Comparison of ENCODE assay signal across 9 mouse cellular contexts in genomic region chr1:58195541-58195940, GRCm38 (mm10). TPM values are rescaled to one million over a fixed set of nuclear protein-coding genes. Genes with fewer than 3 reads are reported as not detected.
A peak's percentile ranks its signal among the peaks of the same experiment; 100 is the strongest.
DNase-seq lines count a peak whose midpoint lies in the region; ATAC-seq and TF ChIP-seq lines count a peak whose summit lies in the region.
"Had no signal": no experiment of that assay in that cellular context is flagged by ENCODE, and none has a peak within 500 bp of the region (broad histone marks: within the 10 kb centered on the region; RNA-seq: fewer than 3 reads in every experiment).

No protein-coding gene starts in this region.

- no peaks in the 10 kb centered on the region for H3K36me3 ChIP-seq in embryonic facial prominence, embryonic 11.5 days (replicated peaks; ENCODE audit: control insufficient read depth, insufficient read depth, low read depth, low read length)
- H3K36me3 ChIP-seq in embryonic facial prominence, embryonic 10.5 days (replicated peaks), result no peaks in the 10 kb centered on the region
- no peaks in the 10 kb centered on the region for H3K36me3 ChIP-seq in CH12.LX (replicated peaks in 1 of 2; ENCODE audit: control insufficient read depth in 1 of 2, insufficient read depth in 1 of 2, low read length in 1 of 2)
- H3K36me3 ChIP-seq in limb, embryonic 14.5 days (ENCODE audit: control insufficient read depth, insufficient read depth, low read length), result no peaks in the 10 kb centered on the region
- no peaks in the 10 kb centered on the region for H3K36me3 ChIP-seq in forebrain, embryonic 13.5 days (ENCODE audit: poor library complexity, severe bottlenecking)

- H3K79me2 ChIP-seq in CH12.LX (replicated peaks; ENCODE audit: control insufficient read depth, extremely low read depth, insufficient read depth, poor library complexity, severe bottlenecking), result no peaks in the 10 kb centered on the region

- WGBS in embryonic facial prominence, embryonic 11.5 days, result 18% methylated on average over 10 of the region's 10 CpGs
- 14% methylated on average over 10 of the region's 10 CpGs for WGBS in embryonic facial prominence, embryonic 10.5 days
- 26% methylated on average over 10 of the region's 10 CpGs for WGBS in limb, embryonic 14.5 days
- 25% methylated on average over 10 of the region's 10 CpGs for WGBS in forebrain, embryonic 13.5 days

- no peak for TF ChIP-seq EP300 in CH12.LX (IDR thresholded peaks at IDR 0.05; ENCODE audit: low read length)

- H3K4me1 ChIP-seq in embryonic facial prominence, embryonic 11.5 days (ENCODE audit: control insufficient read depth, insufficient read depth, low read length), result no peaks in the 10 kb centered on the region
- H3K4me1 ChIP-seq in embryonic facial prominence, embryonic 10.5 days, result 0 out of 2 replicates have a peak, but pooled peaks cover 4% of the 10 kb centered on the region
- H3K4me1 ChIP-seq in CH12.LX (ENCODE audit: control insufficient read depth in 1 of 2, insufficient read depth in 2 of 2), result peaks cover 26 to 52% of the 10 kb centered on the region in 2 experiments
- peaks cover 3% of the 10 kb centered on the region; the same call in 1 of the 2 replicates for H3K4me1 ChIP-seq in limb, embryonic 14.5 days (ENCODE audit: control insufficient read depth, insufficient read depth, low read length)
- no peaks in the 10 kb centered on the region for H3K4me1 ChIP-seq in forebrain, embryonic 13.5 days

- peak; percentile 14 for DNase-seq in embryonic facial prominence, embryonic 11.5 days (ENCODE audit: low spot score)
- DNase-seq in embryonic facial prominence, embryonic 10.5 days (ENCODE audit: low spot score), result no peak
- peak; percentile 69 for DNase-seq in CH12.LX (ENCODE audit: extremely low read depth)
- DNase-seq in limb, embryonic 14.5 days (ENCODE audit: low spot score), result no peak
- DNase-seq in natural killer cell, adult 2 months (ENCODE audit: low spot score in 2 of 2), result peak; percentile 10 to 35
- DNase-seq in yolk sac, embryonic 10.5 days (ENCODE audit: low spot score), result no peak
- DNase-seq in cerebellum, adult 11 months, result no peak

- dilution Hi-C loops in CH12.LX (cut with MboI; ENCODE audit: extremely low pct_ligation_motif_present, extremely low pct_unique_long_range_greater_than_20kb, low sequenced_read_pairs), result no loop called here

- no peak for ATAC-seq in embryonic facial prominence, embryonic 11.5 days (replicated peaks; ENCODE audit: insufficient number of reproducible peaks, low FRiP score, low TSS enrichment, low read depth)
- ATAC-seq in limb, embryonic 14.5 days (ENCODE audit: low FRiP score, low read depth), result no peak
- no peak for ATAC-seq in forebrain, embryonic 13.5 days

- in situ Hi-C loops in CH12.LX (cut with MboI; ENCODE audit: low pct_ligation_motif_present, low pct_unique_long_range_greater_than_20kb, low sequenced_read_pairs), result no loop called here

- H3K27ac ChIP-seq in embryonic facial prominence, embryonic 11.5 days (replicated peaks; ENCODE audit: low read depth, low read length), result no peak overlapping the region
- no peak overlapping the region for H3K27ac ChIP-seq in embryonic facial prominence, embryonic 10.5 days (replicated peaks)
- H3K27ac ChIP-seq in CH12.LX (ENCODE audit: insufficient read depth, low read depth), result peak overlapping the region; percentile 59; the same call in 1 of the 2 replicates
- H3K27ac ChIP-seq in limb, embryonic 14.5 days (replicated peaks; ENCODE audit: low read depth, low read length), result no peak overlapping the region
- no peak overlapping the region for H3K27ac ChIP-seq in forebrain, embryonic 13.5 days
- H3K27ac ChIP-seq: kidney, postnatal 0 days had no signal

- no peak for TF ChIP-seq CTCF in CH12.LX (conservative IDR thresholded peaks at IDR 0.05 in 1 of 2, IDR thresholded peaks at IDR 0.05 in 1 of 2; ENCODE audit: low read depth in 2 of 2, low read length in 2 of 2)

- no peak overlapping the region for H3K4me3 ChIP-seq in embryonic facial prominence, embryonic 11.5 days (ENCODE audit: low read depth, low read length)
- no peak overlapping the region for H3K4me3 ChIP-seq in embryonic facial prominence, embryonic 10.5 days
- peak overlapping the region in 1 of 3 experiments; percentile 3 for H3K4me3 ChIP-seq in CH12.LX (replicated peaks in 1 of 3; ENCODE audit: low read depth in 2 of 3, low read length in 2 of 3, poor library complexity in 1 of 3)
- no peak overlapping the region for H3K4me3 ChIP-seq in limb, embryonic 14.5 days (replicated peaks; ENCODE audit: low read length)
- H3K4me3 ChIP-seq in forebrain, embryonic 13.5 days, result no peak overlapping the region

- peak; percentile 67 for TF ChIP-seq POLR2A in CH12.LX (IDR thresholded peaks at IDR 0.05; ENCODE audit: low read depth, low read length)
- no peak for TF ChIP-seq POLR2A in limb, embryonic 14.5 days (IDR thresholded peaks at IDR 0.05; ENCODE audit: borderline replicate concordance, extremely low read depth, insufficient read depth, insufficient read length)

- H3K27me3 ChIP-seq in embryonic facial prominence, embryonic 11.5 days (ENCODE audit: control insufficient read depth, insufficient read depth, low read length), result no peaks in the 10 kb centered on the region
- H3K27me3 ChIP-seq in embryonic facial prominence, embryonic 10.5 days (replicated peaks; ENCODE audit: low read depth, poor library complexity, severe bottlenecking), result no peaks in the 10 kb centered on the region; the same call in 1 of the 2 replicates
- H3K27me3 ChIP-seq in CH12.LX (replicated peaks), result no peaks in the 10 kb centered on the region
- H3K27me3 ChIP-seq in limb, embryonic 14.5 days (ENCODE audit: control insufficient read depth, insufficient read depth, low read length), result no peaks in the 10 kb centered on the region
- no peaks in the 10 kb centered on the region for H3K27me3 ChIP-seq in forebrain, embryonic 13.5 days

- no peak overlapping the region for H3K4me2 ChIP-seq in embryonic facial prominence, embryonic 11.5 days (ENCODE audit: low read depth, low read length)
- H3K4me2 ChIP-seq in CH12.LX (ENCODE audit: insufficient read depth, low read depth, poor library complexity, severe bottlenecking), result peak overlapping the region; percentile 95
- H3K4me2 ChIP-seq in limb, embryonic 14.5 days (replicated peaks; ENCODE audit: low read depth, low read length, severe bottlenecking), result peak overlapping the region; percentile 25; the same call in 1 of the 2 replicates
- no peak overlapping the region for H3K4me2 ChIP-seq in forebrain, embryonic 13.5 days

- no peak for TF ChIP-seq RAD21 in CH12.LX (IDR thresholded peaks at IDR 0.05; ENCODE audit: low read depth, low read length)

- no peak overlapping the region for H3K9ac ChIP-seq in embryonic facial prominence, embryonic 11.5 days (replicated peaks; ENCODE audit: low read length)
- H3K9ac ChIP-seq in CH12.LX (ENCODE audit: insufficient read depth, low read depth), result peak overlapping the region; percentile 61
- no peak overlapping the region for H3K9ac ChIP-seq in limb, embryonic 14.5 days (ENCODE audit: low read depth, low read length, severe bottlenecking)
- no peak overlapping the region for H3K9ac ChIP-seq in forebrain, embryonic 13.5 days

- H3K9me3 ChIP-seq in embryonic facial prominence, embryonic 11.5 days (replicated peaks; ENCODE audit: control insufficient read depth, low read length), result no peaks in the 10 kb centered on the region
- no peaks in the 10 kb centered on the region for H3K9me3 ChIP-seq in embryonic facial prominence, embryonic 10.5 days
- no peaks in the 10 kb centered on the region for H3K9me3 ChIP-seq in CH12.LX (replicated peaks; ENCODE audit: low read length)
- no peaks in the 10 kb centered on the region for H3K9me3 ChIP-seq in limb, embryonic 14.5 days (ENCODE audit: control insufficient read depth, low read length)
- no peaks in the 10 kb centered on the region for H3K9me3 ChIP-seq in forebrain, embryonic 13.5 days (replicated peaks)

TF ChIP-seq in CH12.LX, 34 proteins besides CTCF, POLR2A, EP300 and RAD21:
- TF ChIP-seq RCOR1 (conservative IDR thresholded peaks at IDR 0.05; ENCODE audit: low read depth, low read length), result no peak
- 0 out of 2 replicates have a peak, but pooled peaks have one; percentile 18 for TF ChIP-seq POLR2AphosphoS2 (IDR thresholded peaks at IDR 0.05; ENCODE audit: low read depth, low read length)
- TF ChIP-seq TCF12 (IDR thresholded peaks at IDR 0.05; ENCODE audit: low read depth, low read length), result no peak
- TF ChIP-seq MYC (IDR thresholded peaks at IDR 0.05; ENCODE audit: low read depth, low read length), result no peak
- no peak for TF ChIP-seq MXI1 (IDR thresholded peaks at IDR 0.05; ENCODE audit: low read depth, low read length)
- TF ChIP-seq ELF1 (IDR thresholded peaks at IDR 0.05; ENCODE audit: low read depth, low read length), result peak; percentile 27; the same call in 1 of the 2 replicates
- no peak for TF ChIP-seq IRF4 (IDR thresholded peaks at IDR 0.05; ENCODE audit: low read depth, low read length)
- no peak for TF ChIP-seq CHD1 (IDR thresholded peaks at IDR 0.05; ENCODE audit: low read depth, low read length)
- no peak for TF ChIP-seq NRF1 (IDR thresholded peaks at IDR 0.05; ENCODE audit: low read depth, low read length)
- no peak for TF ChIP-seq ZC3H11A (IDR thresholded peaks at IDR 0.05; ENCODE audit: low read depth, low read length)
- TF ChIP-seq SMC3 (IDR thresholded peaks at IDR 0.05; ENCODE audit: low read depth, low read length), result no peak
- TF ChIP-seq ZNF384 (IDR thresholded peaks at IDR 0.05; ENCODE audit: low read depth, low read length), result no peak
- TF ChIP-seq TBP (conservative IDR thresholded peaks at IDR 0.05; ENCODE audit: low read depth, low read length), result peak; percentile 64; the same call in 1 of the 2 replicates
TF ChIP-seq in CH12.LX: peak in this region for 3.

RNA-seq across cellular contexts. Expression of gene Aox4, which starts 14.7 kb away (rescaled TPM):
- polyA plus RNA-seq in embryonic facial prominence, embryonic 11.5 days (2014; fragmentation: Nextera tagmentation; extraction: Ambion mirVana), result 0.13 TPM in 1 of 2 replicates, not detected in the other
- 0.12 TPM in 1 of 2 replicates, not detected in the other for polyA plus RNA-seq in embryonic facial prominence, embryonic 10.5 days (2016; fragmentation: Nextera tagmentation; extraction: Ambion mirVana)
- total RNA-seq in CH12.LX (2012; rRNA removed) (0.08 TPM in 1 of 2 replicates, not detected in the other), CH12.LX (2014; rRNA removed) (0.05 and 0.07 TPM in 2 replicates)
- 0.20 and 0.27 TPM in 2 replicates for polyA plus RNA-seq in CH12.LX (2012; ENCODE audit: insufficient read length, low read depth)
- polyA plus RNA-seq in limb, embryonic 14.5 days (2012; rRNA removed), result 0.37 and 0.78 TPM in 2 replicates
- polyA plus RNA-seq in limb, embryonic 14.5 days (2014; fragmentation: Nextera tagmentation; extraction: Ambion mirVana), result 1.3 and 2.5 TPM in 2 replicates
- 0.11 and 0.12 TPM in 2 replicates for polyA plus RNA-seq in forebrain, embryonic 13.5 days (2015; fragmentation: Nextera tagmentation; extraction: Ambion mirVana)

Comparison
In these comparisons a context has a peak if more than half of its experiments do, and no peak if none do; other contexts are left out.
1. DNase-seq: peak in embryonic facial prominence, embryonic 11.5 days (single experiment), CH12.LX (single experiment) and natural killer cell, adult 2 months (2 of 2); none in embryonic facial prominence, embryonic 10.5 days (single experiment), limb, embryonic 14.5 days (single experiment), yolk sac, embryonic 10.5 days (single experiment) and cerebellum, adult 11 months (single experiment).
2. H3K4me2 ChIP-seq: peak in CH12.LX (single experiment) and limb, embryonic 14.5 days (single experiment); none in embryonic facial prominence, embryonic 11.5 days (single experiment) and forebrain, embryonic 13.5 days (single experiment).